Mouse (Mus musculus): Measurements from ENCODE around the gene Nxn.

The Nxn gene

GRCm38 (mm10) chr11:76332240-76332639 lies 66.7 kb downstream of the Nxn start:
- DNase-seq (ENCODE audit: low spot score), result no peak

- DNase-seq (ENCODE audit: low spot score), result no peak
These were observed 70.2 kb downstream of the Nxn start for GRCm38 (mm10) chr11:76328522-76329290.

GRCm38 (mm10) chr11:76328084-76328483 lies 70.9 kb downstream of the Nxn start:
- no peak for DNase-seq (ENCODE audit: low spot score)

DNA sequence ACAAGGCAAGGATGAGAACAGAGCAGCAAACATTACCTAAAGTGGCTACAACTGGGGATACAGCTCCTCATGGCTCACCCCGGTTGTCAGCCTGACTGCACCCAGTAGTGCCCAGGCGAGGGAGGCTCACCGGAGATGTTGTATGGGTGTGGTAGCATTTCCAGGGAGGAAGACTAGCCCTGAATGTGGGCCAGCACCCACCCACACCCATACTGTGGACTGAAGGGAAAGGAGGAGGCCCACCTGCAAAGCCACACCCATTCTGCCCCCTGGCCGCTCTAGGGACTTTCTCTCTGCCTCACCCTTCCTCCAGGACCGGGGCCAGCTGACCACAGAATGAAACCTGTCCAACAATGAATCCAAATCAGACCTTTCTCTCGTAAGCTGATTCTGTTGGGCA lies 72.3 kb downstream of the Nxn start:
- no peak for DNase-seq (ENCODE audit: low spot score)

GRCm38 (mm10) chr11:76326051-76326450 lies 72.9 kb downstream of the Nxn start:
- no peak for DNase-seq (ENCODE audit: low spot score)

- DNase-seq (ENCODE audit: low spot score), result no peak
These were observed 74.1 kb downstream of the Nxn start for GRCm38 (mm10) chr11:76324801-76325200.

DNA sequence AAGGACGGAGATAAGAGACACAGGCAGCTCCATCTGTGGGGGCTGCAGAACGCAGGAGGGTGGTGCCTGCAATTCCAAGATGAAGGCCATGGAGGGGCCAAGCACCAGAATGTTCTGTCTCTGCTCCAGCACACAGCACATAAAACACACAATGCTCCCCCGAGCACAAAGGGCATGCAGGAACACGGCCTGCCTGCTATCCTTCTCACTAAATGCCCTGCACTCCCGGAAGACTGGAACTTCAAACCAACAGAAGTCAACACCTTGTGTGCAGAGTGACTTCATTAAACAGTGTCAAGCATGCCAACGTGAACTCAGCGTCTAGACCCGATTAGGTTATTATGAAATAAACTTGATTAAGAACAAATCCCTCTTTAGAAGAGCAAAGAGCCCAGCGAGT lies 74.7 kb downstream of the Nxn start:
- peak; percentile 51 for DNase-seq (ENCODE audit: low spot score)

- DNase-seq (ENCODE audit: low spot score), result peak; percentile 62
These were observed 76.0 kb downstream of the Nxn start for GRCm38 (mm10) chr11:76322939-76323338.

- DNase-seq (ENCODE audit: low spot score), result no peak
These were observed 76.9 kb downstream of the Nxn start for GRCm38 (mm10) chr11:76322081-76322480.

DNA sequence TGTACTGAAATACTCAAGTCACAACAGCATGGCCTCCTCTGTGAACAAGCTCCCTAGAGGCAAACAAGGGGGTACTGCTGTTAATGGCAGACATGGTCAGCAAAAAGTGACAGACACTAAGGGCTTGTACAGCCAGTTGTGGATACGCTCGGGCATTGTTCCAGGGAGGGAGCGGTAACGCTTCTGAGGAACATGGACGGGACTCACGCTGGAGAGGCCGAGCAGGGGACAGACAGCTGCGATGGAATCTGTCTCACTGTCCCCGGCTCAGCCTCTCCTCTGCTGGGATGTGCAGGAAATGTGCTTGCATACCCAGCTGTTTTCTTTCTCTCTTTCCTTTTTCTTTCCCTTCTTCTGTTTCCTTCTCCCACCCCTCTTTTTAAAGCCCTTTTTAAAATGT lies 78.5 kb downstream of the Nxn start:
- DNase-seq (ENCODE audit: low spot score), result no peak

DNA sequence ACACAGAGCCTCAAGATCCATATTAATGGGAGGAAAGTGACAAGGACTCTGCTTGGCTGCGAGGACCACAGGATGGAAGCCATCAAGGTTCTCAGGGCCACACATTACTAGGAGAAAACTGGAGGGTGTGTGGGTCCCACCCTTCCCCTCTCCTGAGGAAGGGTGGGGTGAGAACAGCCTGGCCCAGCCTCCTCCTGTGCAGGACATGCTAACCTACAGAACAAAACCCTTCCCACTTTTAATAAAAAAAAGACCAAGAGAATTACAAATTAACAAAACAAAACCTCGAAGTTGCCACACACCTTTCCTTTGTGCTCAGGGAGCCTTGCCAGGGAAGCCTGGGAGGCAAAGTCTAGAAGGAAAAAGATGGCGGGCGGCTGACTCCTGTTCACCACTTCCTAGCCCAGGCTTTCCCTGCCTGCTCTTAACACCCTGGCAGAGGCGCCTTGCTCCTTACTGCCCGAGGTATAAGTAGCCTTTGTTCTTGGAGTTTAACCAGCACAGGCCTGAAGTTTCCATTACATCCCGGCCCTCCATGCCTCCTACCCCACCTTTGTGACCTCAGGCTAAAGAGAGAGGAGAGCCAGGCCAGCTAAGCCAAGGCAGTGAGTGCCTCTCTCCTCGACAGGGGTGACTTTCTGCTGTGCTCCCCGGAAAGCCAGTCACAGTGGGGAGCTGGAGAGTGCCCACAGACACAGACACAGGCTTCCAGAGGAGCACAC lies 79.1 kb downstream of the Nxn start:
- no peak for DNase-seq (ENCODE audit: low spot score)

DNA sequence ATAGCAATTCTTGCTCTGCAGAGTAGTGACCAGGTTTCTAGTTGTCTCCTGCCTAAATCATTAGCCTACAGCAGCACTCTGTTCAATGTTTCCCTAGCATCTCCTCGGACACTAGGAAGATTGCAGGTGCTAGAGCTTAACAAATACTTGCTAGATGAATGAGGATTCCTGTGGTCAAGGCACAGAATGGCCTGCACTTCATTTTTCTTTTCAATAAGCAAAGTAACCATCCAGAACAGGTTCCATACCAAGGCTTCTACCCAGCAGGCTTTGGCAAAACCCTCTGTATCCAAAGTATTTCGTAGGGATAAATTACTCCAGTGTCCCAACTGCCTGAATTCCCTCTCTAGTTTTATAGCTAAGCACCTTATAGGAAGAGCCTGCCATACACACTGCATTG lies 81.0 kb downstream of the Nxn start:
- DNase-seq (ENCODE audit: low spot score), result no peak

DNA sequence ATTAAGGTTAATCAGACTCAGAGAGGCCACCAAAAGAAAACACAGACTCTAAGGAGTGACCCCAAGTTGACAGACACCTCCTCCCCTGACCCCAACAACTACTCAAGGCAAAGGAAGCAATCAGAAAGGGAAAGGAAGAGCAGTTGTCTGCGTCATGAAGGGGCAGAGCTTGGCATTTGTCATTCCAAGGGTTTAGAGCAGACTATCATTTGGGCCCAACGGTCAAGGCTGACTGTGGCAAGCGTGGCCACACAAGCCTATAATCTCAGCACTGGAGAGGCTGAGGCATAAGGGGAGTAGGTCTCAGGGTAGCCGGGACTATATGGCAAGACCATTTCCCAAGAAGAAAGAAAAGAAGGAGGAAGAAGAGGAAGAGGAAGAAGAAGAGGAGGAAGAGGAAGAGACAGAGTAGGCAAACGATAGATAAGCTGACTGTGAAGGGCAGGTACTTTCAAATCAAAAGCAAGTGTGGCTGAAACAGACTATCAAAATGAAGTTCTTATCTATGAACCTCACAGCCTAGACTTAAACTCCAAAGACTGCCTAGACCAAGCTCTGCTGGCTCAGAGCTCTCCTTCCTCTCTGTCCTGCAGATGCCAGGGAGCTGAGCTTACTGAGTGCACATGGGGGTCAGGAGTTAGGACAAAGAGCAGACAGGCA lies 83.0 kb downstream of the Nxn start:
- no peak for DNase-seq (ENCODE audit: low spot score)

- DNase-seq (ENCODE audit: low spot score), result no peak
These were observed 84.2 kb downstream of the Nxn start for GRCm38 (mm10) chr11:76314741-76315140.

DNA sequence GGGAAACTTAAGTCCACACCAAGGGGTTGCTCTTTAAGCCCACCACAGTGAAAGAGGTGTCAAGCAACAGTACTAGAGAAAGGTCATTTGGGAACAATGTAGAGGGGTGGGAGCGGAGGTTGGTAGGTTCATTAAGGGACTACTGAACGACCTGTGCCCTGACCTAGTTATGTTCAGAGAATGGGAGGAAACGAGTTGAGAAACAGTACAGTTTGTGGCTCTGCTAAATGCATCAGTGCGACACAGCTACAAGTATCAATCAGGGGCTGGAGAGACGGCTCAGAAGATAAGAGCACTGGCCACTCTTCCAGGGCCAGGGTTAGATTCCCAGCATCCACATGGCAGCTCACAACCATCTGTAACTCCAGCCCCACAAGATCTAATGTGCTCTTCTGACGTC lies 84.8 kb downstream of the Nxn start:
- DNase-seq (ENCODE audit: low spot score), result no peak

- peak; percentile 57 for DNase-seq (ENCODE audit: low spot score)
These were observed 86.1 kb downstream of the Nxn start for GRCm38 (mm10) chr11:76312805-76313204.

- DNase-seq (ENCODE audit: low spot score), result no peak
These were observed 87.5 kb downstream of the Nxn start for GRCm38 (mm10) chr11:76311224-76312000.

DNA sequence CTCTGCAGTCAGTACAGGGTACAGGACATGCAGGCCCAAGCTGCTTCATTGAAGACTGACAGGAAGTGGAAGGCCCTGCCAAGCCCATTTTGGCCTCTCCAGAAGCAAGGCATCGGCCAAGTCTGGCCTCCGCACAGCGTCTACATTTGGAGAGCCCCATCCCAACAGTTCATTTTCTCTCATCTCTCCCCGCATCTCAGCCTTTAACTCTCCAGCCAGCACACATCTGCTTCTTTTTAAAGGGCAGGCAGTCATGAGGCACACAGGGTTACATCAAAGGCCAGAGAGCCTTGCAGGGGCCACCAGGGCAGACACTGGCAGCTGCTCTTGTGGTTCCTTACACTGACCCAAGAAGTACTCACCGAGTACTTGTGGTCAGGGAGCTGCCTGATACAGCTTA lies 89.1 kb downstream of the Nxn start:
- no peak for DNase-seq (ENCODE audit: low spot score)

DNA sequence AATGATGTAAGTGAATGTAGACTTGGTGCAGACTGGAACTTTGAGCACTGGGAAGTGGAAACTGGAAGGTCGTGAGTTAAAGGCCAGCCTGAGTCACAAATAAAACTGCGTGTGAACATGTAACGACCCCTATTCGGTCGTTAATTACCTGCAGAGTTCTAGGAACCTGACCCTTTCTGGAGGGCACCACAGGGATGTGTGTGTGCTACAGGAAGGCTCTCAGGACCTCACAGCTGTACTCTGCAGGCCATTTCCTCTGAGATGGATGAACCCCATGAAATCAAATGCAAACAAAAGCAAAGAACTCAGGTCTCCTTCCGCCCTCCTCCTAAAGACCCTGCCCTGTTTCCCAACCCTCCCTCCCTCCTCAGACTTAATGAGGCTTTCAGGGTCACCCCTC lies 89.9 kb downstream of the Nxn start:
- no peak for DNase-seq (ENCODE audit: low spot score)

DNA sequence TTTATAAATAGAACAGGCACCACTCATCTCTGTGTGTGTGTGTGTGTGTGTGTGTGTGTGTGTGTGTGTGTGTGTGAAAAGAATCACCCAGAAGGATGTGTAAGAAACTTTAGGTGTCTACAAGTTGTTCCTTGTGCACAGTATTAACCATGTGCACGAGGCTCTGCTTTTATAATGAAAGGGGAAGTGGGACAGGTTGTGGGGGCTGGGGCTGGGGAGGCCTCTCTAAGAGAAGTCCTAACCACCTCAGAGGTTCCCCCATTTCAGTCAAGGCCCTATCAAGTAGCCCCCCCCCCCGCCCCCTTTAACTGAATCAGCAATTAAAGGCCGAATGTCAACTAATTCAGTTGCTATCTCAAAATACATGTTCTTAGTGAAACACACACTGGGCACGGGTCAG lies 92.2 kb downstream of the Nxn start:
- DNase-seq (ENCODE audit: low spot score), result no peak

- no peak for DNase-seq (ENCODE audit: low spot score)
These were observed 93.4 kb downstream of the Nxn start for GRCm38 (mm10) chr11:76305571-76305970.

DNA sequence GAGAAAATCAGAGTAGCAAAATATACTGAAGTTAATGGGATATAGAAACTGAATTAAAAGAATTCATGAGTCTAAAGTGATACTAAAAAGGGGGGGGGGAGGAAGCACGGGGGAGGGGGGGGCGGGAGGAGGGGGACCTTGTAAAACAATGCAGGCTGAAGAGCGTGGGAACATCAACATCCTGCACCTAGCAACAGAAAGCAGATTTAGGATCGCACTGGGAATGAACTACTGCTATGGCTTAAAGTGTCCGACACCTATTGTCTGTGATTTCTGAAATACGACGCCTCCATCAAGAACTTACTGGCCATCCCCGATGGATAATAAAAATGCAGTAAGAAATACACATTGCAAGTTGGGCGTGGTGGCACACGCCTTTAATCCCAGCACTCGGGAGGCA lies 95.6 kb downstream of the Nxn start:
- no peak for DNase-seq (ENCODE audit: low spot score)

Measured in urinary bladder, postnatal 14 days (tissue).